Mouse (Mus musculus): ENCODE measurements around the gene Hap1.

- TF ChIP-seq CTCF (IDR thresholded peaks at IDR 0.05; ENCODE audit: control insufficient read depth, insufficient read depth, insufficient replicate concordance, low read depth, low read length): no peak
- TF ChIP-seq POLR2A (IDR thresholded peaks at IDR 0.05; ENCODE audit: control insufficient read depth, low read depth, low read length): no peak
Measured at GRCm38 (mm10) chr11:100400842-100401241, 44.9 kb upstream of the Hap1 start.

Measured in testis, adult 2 months (tissue).